Mouse (Mus musculus): ENCODE measurements around the gene Chrng. TPM values are rescaled to one million over a fixed set of nuclear protein-coding genes. Genes with fewer than 3 reads are reported as not detected.
A peak's percentile ranks its signal among the peaks of the same experiment; 100 is the strongest.

Gene Chrng
- 18.2 and 20.8 TPM in 2 replicates for polyA plus RNA-seq (2015; fragmentation: Nextera tagmentation; extraction: Ambion mirVana)

DNA sequence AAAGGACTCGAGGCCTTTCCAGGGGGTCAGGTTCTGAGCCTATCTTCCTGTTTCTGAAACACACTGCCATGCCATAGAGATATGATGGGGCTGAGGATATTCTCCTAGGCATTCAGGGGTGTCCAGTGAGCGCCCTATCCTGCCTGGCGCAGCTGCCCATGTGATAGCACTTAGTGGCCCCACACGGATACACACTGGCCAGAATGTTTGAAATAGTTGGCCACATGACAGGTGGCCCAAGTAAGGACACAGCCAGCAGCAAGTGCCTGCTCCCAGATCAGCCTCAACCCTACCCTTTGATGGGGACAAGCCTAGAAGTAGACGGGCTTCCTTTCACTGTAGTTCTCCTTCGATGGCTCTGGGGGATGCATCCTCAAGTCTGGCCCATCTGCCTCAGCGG is at the start of gene Chrng:
Chrng (plus strand) TSS at position 193 of the 400 bp plus-strand sequence.
- Histone ChIP-seq H3K4me2 (replicated peaks) (no peak within 1 kb of the TSS), H3K9ac (no peak within 1 kb of the TSS), H3K27me3 (peaks cover 33% of the 10 kb centered on the region), H3K9me3 (no peaks in the 10 kb centered on the region), H3K36me3 (no peaks in the 10 kb centered on the region), H3K4me1 (0 out of 2 replicates have a peak, but pooled peaks cover 12% of the 10 kb centered on the region), H3K27ac (no peak within 1 kb of the TSS), H3K4me3 (no peak within 1 kb of the TSS)
- ATAC-seq (ENCODE audit: low FRiP score, low read depth) = no peak
- WGBS = 86% methylated on average over 7 of the region's 7 CpGs

DNA sequence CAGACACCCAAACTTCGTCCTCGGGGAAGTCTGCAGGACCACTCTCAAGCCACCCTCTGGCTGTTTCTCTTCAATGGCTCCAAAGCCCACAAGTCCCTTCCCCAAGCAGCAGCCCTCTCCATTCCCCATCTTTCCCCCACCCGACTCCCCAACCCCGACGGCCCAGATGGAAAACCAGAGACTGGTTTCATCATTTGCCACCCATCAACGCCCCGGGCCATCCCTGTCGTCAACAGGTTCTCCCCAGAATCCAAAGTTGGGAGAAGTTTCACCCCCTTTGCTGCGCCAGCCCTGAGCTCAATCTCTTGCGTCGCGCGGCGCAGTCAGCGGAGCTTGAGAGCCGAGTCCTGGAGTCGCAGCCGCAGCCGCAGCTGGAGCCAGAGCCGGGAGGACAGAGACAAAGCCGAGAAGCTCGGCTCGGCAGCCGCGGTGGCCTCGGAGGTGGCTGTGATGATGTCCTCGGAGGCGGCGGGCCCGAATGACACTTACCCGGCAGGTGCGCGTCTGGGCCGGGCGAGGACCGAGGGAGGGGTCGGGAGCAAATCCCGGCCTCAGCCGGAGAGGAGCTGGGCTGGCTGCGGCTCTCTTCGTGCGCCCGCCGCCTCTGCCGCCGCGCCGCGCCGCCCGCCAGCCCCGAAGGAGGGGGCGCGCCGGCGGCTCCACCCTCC is 48.8 kb upstream of the Chrng start:
- Histone ChIP-seq H3K4me1 (peaks cover 30% of the 10 kb centered on the region), H3K36me3 (no peaks in the 10 kb centered on the region), H3K9ac (peak overlapping the region; percentile 51), H3K9me3 (no peaks in the 10 kb centered on the region), H3K27me3 (peaks cover 100% of the 10 kb centered on the region), H3K4me3 (peak overlapping the region; percentile 49), H3K27ac (no peak overlapping the region), H3K4me2 (replicated peaks) (peak overlapping the region; percentile 77)
- ATAC-seq (ENCODE audit: low FRiP score, low read depth) = 0 out of 2 replicates have a peak, but pooled peaks have one; percentile 22
- WGBS = under 1% methylated on average over 39 of the region's 56 CpGs

DNA sequence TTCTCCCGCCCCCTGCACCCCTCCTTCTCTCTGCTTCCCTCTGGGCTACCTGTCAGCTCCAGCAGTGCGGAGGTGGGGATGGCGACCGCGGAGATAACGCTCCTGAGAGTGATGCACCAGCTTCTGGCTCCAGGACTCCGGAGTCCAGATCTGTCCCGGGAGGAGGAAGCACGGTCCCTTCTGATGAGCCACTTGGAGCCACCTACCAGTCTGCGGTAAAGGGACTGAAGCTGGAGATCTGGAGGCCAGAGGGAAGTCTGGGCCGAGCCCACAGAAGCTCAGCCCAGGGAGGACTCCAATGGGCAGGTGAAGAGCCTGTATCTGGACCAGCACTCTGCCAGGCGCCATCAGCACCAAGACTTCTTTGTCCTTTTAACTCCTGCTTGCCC is 48.3 kb upstream of the Chrng start, which contains the start of gene Ecel1:
Ecel1 (minus strand) TSS at position 323 of the 389 bp plus-strand sequence.
- Histone ChIP-seq H3K36me3 (no peaks in the 10 kb centered on the region), H3K4me1 (peaks cover 30% of the 10 kb centered on the region), H3K9ac (peak within 1 kb of the TSS; percentile 51), H3K4me2 (replicated peaks) (peak within 1 kb of the TSS; percentile 77), H3K4me3 (peak within 1 kb of the TSS; percentile 49), H3K27ac (no peak within 1 kb of the TSS), H3K27me3 (peaks cover 100% of the 10 kb centered on the region), H3K9me3 (no peaks in the 10 kb centered on the region)
- WGBS = 2% methylated on average over 11 of the region's 12 CpGs
- no peak for ATAC-seq (ENCODE audit: low FRiP score, low read depth)

DNA sequence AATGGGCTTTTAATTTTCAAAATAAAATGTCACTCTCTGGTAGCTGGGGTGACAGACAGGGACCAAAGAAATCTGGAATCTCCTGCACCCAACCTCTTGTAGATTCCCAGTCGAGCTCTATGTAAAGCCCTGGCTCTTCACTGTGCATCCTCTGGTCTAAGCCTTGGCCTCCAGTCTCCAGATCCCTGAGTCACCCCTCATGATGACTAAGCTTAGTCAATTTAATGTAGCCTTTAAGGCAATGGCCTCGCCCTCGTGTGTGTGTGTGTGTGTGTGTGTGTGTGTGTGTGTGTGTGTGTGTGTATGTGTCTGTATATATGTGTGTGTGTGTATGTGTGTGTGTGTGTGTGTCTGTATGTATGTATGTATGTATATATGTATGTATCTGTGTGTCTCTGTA is 45.1 kb upstream of the Chrng start:
- Histone ChIP-seq H3K27ac (no peak overlapping the region), H3K36me3 (no peaks in the 10 kb centered on the region), H3K27me3 (peaks cover 97% of the 10 kb centered on the region), H3K9ac (no peak overlapping the region), H3K4me1 (peaks cover 19% of the 10 kb centered on the region; the same call in 1 of the 2 replicates), H3K9me3 (no peaks in the 10 kb centered on the region), H3K4me2 (replicated peaks) (no peak overlapping the region), H3K4me3 (no peak overlapping the region)
- WGBS = 70% methylated on average over 3 of the region's 3 CpGs
- ATAC-seq (ENCODE audit: low FRiP score, low read depth) = no peak

DNA sequence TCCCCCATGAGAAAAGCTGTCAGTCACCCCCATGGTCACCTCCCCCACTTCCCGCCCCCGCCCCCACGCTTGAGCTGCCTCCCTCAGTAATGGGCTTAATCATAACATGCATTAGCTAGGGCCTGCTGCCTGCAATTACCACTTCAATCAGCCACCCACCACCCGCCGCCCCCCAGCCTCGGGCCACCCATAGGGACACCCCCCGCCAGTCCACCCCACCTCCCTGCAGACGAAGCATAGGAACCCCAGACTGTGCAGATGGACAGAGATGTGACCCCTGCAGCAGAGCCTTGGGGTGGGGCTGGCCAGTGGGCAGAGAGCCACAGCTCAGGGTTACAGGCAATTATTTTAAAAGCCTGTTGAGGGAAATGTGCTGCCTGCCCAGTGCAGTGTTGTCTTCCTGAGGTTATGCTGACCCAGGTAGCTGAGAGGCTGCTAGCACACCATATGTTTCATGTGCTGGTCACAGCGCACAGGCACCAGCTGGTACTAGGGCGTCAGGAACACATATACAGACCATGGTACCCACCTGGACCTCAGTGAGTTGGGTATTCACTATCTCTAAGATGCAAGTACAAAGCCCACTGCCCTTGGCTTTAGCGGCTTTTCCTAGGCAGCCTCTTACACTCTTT is 40.2 kb upstream of the Chrng start:
- Histone ChIP-seq H3K4me2 (replicated peaks) (no peak overlapping the region), H3K9me3 (no peaks in the 10 kb centered on the region), H3K4me3 (no peak overlapping the region), H3K36me3 (no peaks in the 10 kb centered on the region), H3K27me3 (peaks cover 93% of the 10 kb centered on the region), H3K4me1 (0 out of 2 replicates have a peak, but pooled peaks cover 4% of the 10 kb centered on the region), H3K27ac (no peak overlapping the region), H3K9ac (no peak overlapping the region)
- ATAC-seq (ENCODE audit: low FRiP score, low read depth) = no peak; the same call in 1 of the 2 replicates
- 21% methylated on average over 10 of the region's 11 CpGs for WGBS

DNA sequence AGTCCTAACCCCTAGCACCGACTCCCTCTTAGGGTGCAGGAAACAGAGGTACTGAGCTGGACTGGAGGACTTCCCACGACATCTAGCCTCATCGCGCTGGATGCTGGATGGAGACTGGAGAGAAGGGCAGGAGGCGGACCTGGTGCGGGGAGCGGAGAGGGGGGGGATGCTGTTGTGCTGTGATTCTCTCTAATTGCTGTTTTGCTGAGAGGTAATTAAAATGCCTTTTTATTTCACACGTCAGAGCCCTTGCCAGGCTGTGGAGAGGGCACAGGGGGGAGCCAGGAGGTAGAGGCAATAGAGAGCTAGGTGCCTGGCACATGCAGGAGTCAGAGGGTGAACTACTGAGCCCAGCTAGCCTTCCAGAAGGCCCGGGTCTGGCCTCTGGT is 39.7 kb upstream of the Chrng start:
- ATAC-seq (ENCODE audit: low FRiP score, low read depth) = no peak
- Histone ChIP-seq H3K4me1 (peaks cover 8% of the 10 kb centered on the region; the same call in 1 of the 2 replicates), H3K27me3 (peaks cover 93% of the 10 kb centered on the region), H3K4me3 (no peak overlapping the region), H3K27ac (no peak overlapping the region), H3K9me3 (no peaks in the 10 kb centered on the region), H3K36me3 (no peaks in the 10 kb centered on the region), H3K9ac (no peak overlapping the region), H3K4me2 (replicated peaks) (no peak overlapping the region)
- 40% methylated on average over 9 of the region's 9 CpGs for WGBS

DNA sequence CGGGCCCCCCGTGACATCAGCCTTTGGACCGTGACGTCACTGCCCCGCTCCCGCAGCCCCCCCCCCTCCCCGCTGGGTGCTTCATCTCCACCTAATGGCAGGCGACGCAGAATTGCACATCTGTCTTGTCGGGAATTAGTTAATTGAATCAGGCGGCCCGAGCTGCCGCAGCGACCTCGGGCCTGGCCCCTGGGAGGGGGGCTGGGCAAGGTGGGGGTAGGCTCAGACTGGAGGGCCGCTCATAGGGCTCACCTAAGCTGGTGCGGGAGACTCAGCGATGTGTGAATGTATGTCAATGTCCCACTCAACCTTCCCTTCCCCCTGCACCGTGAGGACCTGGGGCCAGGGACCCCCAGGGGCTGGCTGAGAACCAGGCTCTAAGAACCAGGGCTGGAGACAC is 34.0 kb upstream of the Chrng start:
- Histone ChIP-seq H3K4me3 (no peak overlapping the region), H3K4me1 (peaks cover 24% of the 10 kb centered on the region), H3K4me2 (replicated peaks) (peak overlapping the region; percentile 25), H3K27ac (no peak overlapping the region), H3K36me3 (no peaks in the 10 kb centered on the region), H3K9me3 (no peaks in the 10 kb centered on the region), H3K27me3 (peaks cover 88% of the 10 kb centered on the region), H3K9ac (0 out of 2 replicates have a peak overlapping the region, but pooled peaks have one; percentile 43)
- WGBS = 7% methylated on average over 19 of the region's 19 CpGs
- no peak for ATAC-seq (ENCODE audit: low FRiP score, low read depth)

DNA sequence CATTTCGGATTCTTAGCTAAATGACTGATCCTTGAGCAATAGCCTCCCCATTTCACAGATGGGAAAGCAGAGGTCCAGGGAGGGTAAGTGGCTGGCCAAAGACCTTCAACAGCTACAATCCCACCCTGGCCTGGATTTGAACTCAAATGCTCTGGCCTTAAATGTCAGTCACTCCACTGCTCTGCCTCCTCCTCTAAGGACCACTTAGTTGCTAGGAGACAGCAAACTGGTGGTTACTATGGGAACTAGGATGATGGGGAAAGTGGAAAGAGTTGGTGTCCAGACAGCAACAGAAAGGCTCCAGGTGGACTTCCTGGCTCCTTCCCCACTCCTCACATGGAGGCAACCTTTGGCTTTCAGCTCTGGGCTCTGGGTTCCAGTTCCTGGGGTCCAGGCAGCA is 33.1 kb upstream of the Chrng start:
- ATAC-seq (ENCODE audit: low FRiP score, low read depth) = no peak
- H3K27me3 ChIP-seq = peaks cover 80% of the 10 kb centered on the region
- 71% methylated on average over 1 of the region's 1 CpGs for WGBS

DNA sequence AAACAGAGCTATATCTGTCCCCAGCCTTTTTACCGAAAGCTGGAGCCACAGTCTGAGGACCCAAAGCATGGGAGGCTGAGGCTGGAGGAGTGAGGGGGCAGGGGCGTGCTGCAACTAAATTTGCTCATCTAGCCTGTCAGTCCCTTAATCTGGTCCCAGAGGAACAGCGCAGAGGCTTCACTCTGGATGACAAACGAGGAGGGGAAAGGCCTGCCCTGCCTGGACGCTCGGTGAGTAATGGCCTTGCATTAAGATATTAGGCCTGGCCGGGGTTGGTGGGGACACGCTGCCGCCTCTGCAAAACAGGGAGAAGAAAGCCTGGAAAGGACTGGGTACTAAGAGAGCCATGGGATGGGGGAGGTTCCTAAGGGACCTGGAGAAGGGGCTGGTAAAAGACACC is 32.1 kb upstream of the Chrng start:
- H3K27me3 ChIP-seq = peaks cover 80% of the 10 kb centered on the region
- H3K4me1 ChIP-seq = peaks cover 37% of the 10 kb centered on the region

More for the DNA sequence above, 33.1 kb upstream of the Chrng start:
- Histone ChIP-seq H3K9me3 (no peaks in the 10 kb centered on the region), H3K4me2 (replicated peaks) (no peak overlapping the region), H3K27ac (no peak overlapping the region), H3K9ac (no peak overlapping the region), H3K4me3 (no peak overlapping the region), H3K36me3 (no peaks in the 10 kb centered on the region), H3K4me1 (peaks cover 32% of the 10 kb centered on the region)

DNA sequence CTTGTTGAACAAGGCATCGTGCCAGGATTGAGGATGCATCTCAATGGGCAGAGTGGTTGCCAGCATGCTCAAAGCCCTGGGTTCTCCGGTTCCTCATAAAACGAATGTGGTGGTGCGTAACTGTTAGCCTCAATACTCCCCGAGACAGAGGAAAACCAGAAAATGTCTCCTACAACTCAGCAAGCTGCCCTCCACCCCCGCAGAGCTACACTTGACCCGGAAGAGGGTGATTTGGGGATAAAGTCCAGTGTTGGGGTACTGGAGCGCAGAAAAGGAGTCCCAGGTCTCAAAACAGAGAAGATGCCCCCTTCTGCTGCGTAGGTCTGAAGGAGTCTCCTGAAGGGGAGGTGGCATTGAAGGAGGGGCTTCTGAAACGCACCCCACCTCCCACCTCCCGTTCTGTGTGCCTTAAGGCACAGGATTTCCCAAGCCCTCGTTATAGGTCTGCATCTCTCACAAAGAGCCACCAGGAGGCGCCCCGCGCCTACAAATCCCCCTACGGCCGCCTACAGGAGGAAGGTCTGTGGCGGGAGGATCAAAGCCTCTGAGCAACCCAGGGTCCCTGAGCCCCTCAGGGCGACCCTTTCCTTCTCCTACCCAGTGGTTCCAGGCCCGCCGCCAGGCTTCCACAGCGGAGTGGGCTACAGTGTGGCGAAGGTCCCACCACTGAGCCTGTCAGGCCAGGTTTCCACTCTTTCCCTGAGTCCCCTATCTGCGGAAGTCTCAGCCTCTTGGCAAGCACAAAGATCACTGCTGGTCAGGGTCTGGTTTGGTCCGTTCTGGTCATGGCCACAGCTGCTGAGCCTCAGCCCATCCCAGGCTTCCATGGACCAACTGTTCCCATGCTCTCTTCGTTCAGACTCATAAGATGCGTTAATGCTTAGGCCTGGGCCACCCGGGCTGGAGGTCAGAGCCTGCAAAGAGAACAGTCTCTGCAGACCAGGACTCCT is 30.2 kb upstream of the Chrng start:
- Histone ChIP-seq H3K27me3 (peaks cover 70% of the 10 kb centered on the region), H3K4me3 (no peak overlapping the region), H3K36me3 (no peaks in the 10 kb centered on the region), H3K9ac (no peak overlapping the region), H3K4me2 (replicated peaks) (peak overlapping the region; percentile 39), H3K9me3 (no peaks in the 10 kb centered on the region), H3K27ac (no peak overlapping the region), H3K4me1 (peaks cover 37% of the 10 kb centered on the region)
- peak; percentile 21; the same call in 1 of the 2 replicates for ATAC-seq (ENCODE audit: low FRiP score, low read depth)
- WGBS = 24% methylated on average over 28 of the region's 28 CpGs

More for the DNA sequence above, 32.1 kb upstream of the Chrng start:
- Histone ChIP-seq H3K27ac (no peak overlapping the region), H3K36me3 (no peaks in the 10 kb centered on the region), H3K9ac (no peak overlapping the region), H3K4me2 (replicated peaks) (no peak overlapping the region), H3K4me3 (no peak overlapping the region), H3K9me3 (no peaks in the 10 kb centered on the region)
- ATAC-seq (ENCODE audit: low FRiP score, low read depth) = no peak
- 28% methylated on average over 9 of the region's 9 CpGs for whole genome bisulfite sequencing

DNA sequence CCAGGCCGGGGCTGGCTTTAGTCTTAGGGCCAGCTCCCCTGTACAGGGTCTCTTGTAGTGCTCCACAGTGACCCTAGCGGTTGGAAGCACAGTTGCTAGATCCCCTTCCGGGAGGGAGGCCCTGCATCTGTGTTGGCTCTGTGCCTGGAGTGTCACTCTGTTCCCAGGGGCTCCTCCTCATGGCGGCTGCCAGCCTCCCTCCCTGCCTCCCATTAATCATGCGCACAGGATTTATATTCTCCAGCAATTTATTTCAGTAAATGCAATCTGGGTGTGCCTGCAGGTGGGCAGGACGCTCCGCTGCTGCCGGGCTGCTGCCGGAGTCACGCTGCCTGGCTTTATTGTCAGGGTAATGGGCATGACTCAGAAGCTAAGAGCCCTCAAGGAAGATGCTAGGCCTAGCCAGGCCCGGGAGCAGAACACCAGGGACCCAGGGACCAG is 28.6 kb upstream of the Chrng start:
- H3K4me2 ChIP-seq (replicated peaks) = peak overlapping the region; percentile 30
- peak; percentile 85 for ATAC-seq (ENCODE audit: low FRiP score, low read depth)
- 5% methylated on average over 11 of the region's 11 CpGs for WGBS

More for the DNA sequence above, 28.6 kb upstream of the Chrng start:
- Histone ChIP-seq H3K9me3 (no peaks in the 10 kb centered on the region), H3K27ac (no peak overlapping the region), H3K36me3 (no peaks in the 10 kb centered on the region), H3K4me3 (no peak overlapping the region), H3K4me1 (peaks cover 24% of the 10 kb centered on the region), H3K27me3 (peaks cover 63% of the 10 kb centered on the region), H3K9ac (no peak overlapping the region; the same call in 1 of the 2 replicates)
